In genomic region chr8:120110966-120111365, GRCm38 (mm10) we compare ENCODE assay signal across 12 mouse cellular contexts.
"Had no signal": no experiment of that assay in that cellular context is flagged by ENCODE, and none has a peak within 500 bp of the region (broad histone marks: within the 10 kb centered on the region; RNA-seq: fewer than 3 reads in every experiment).

No protein-coding gene starts in this region.

- H3K27ac ChIP-seq: liver, embryonic 12.5 days; liver, embryonic 14.5 days; midbrain, embryonic 12.5 days; neural tube, embryonic 12.5 days had no signal

- H3K9me3 ChIP-seq: liver, embryonic 12.5 days; midbrain, embryonic 12.5 days; neural tube, embryonic 12.5 days had no signal

- H3K36me3 ChIP-seq: liver, embryonic 12.5 days; midbrain, embryonic 12.5 days; neural tube, embryonic 12.5 days had no signal

- ATAC-seq: liver, embryonic 12.5 days had no signal

- DNase-seq: lung, embryonic 14.5 days; midbrain, embryonic 14.5 days; right cerebral cortex, postnatal 25 days; right cerebral cortex, postnatal 4 days; spleen, adult 18-20 months; thymus, adult 2 months; thymus, postnatal 25 days; thymus, postnatal 4 days had no signal

- H3K4me3 ChIP-seq: liver, embryonic 12.5 days; midbrain, embryonic 12.5 days; neural tube, embryonic 12.5 days had no signal
